Mouse (Mus musculus): Measurements from ENCODE around the gene Eif3k.

GRCm38 (mm10) chr7:28936787-28937186 lies 44.9 kb downstream of the Eif3k start:
- no peak for TF ChIP-seq CTCF (IDR thresholded peaks at IDR 0.05; ENCODE audit: borderline replicate concordance, extremely low read depth, insufficient read depth, insufficient read length)
- no peak for TF ChIP-seq POLR2A (IDR thresholded peaks at IDR 0.05; ENCODE audit: borderline replicate concordance, extremely low read depth, insufficient read depth, insufficient read length, poor library complexity, severe bottlenecking)
